Mouse (Mus musculus) frontal cortex, postnatal 25 days (tissue): ENCODE measurements around the gene Them5.

Experiments used
- DNase-seq, 2 experiments: peaks; one replicate each; pipeline ENCODE4 v3.0.0; 2022; ENCODE audit warnings: low spot score in 2 of 2

Gene Them5

GRCm38 (mm10) chr3:94341959-94342422 lies at the start of gene Them5:
TSS of gene Them5 (plus strand) at chr3:94342099.
- DNase-seq, result no peak

- DNase-seq, result no peak
Observed at GRCm38 (mm10) chr3:94305457-94305856, 36.4 kb upstream of the Them5 start.

- no peak for DNase-seq
Observed at GRCm38 (mm10) chr3:94306975-94307374, 34.9 kb upstream of the Them5 start.

GRCm38 (mm10) chr3:94309633-94310363 lies 32.1 kb upstream of the Them5 start, which contains the start of gene Them4:
TSS of gene Them4 (plus strand) at chr3:94310089.
- DNase-seq, result peak; percentile 77 to 78

- DNase-seq, result no peak
Observed at GRCm38 (mm10) chr3:94310491-94310890, 31.4 kb upstream of the Them5 start.

GRCm38 (mm10) chr3:94310911-94311310 lies 31.0 kb upstream of the Them5 start:
- no peak for DNase-seq

- DNase-seq, result no peak
Observed at GRCm38 (mm10) chr3:94311376-94311775, 30.5 kb upstream of the Them5 start.

- DNase-seq, result no peak
Observed at GRCm38 (mm10) chr3:94328681-94329080, 13.2 kb upstream of the Them5 start.

- DNase-seq, result no peak
Observed at GRCm38 (mm10) chr3:94334442-94334841, 7.5 kb upstream of the Them5 start.

GRCm38 (mm10) chr3:94338522-94338921 lies 3.4 kb upstream of the Them5 start:
- DNase-seq, result no peak

- no peak for DNase-seq
Observed at GRCm38 (mm10) chr3:94342552-94342951, 653 bp downstream of the Them5 start.

- DNase-seq, result no peak
Observed at GRCm38 (mm10) chr3:94344182-94344581, 2.3 kb downstream of the Them5 start.

GRCm38 (mm10) chr3:94344897-94345296 lies 3.0 kb downstream of the Them5 start:
- DNase-seq, result no peak

GRCm38 (mm10) chr3:94348146-94348545 lies 6.2 kb downstream of the Them5 start:
- DNase-seq, result no peak

- peak in 1 of 2 experiments; percentile 20 for DNase-seq
Observed at GRCm38 (mm10) chr3:94360812-94361211, 18.9 kb downstream of the Them5 start.

- DNase-seq, result no peak
Observed at GRCm38 (mm10) chr3:94362138-94362537, 20.2 kb downstream of the Them5 start, which contains the start of gene C2cd4d. TSS of gene C2cd4d (plus strand) at chr3:94362438.

- DNase-seq, result peak in 1 of 2 experiments; percentile 13
Observed at GRCm38 (mm10) chr3:94363291-94364153, 21.6 kb downstream of the Them5 start.

- no peak for DNase-seq
Observed at GRCm38 (mm10) chr3:94364154-94364526, 22.2 kb downstream of the Them5 start.

- peak; percentile 62 to 82 for DNase-seq
Observed at GRCm38 (mm10) chr3:94366761-94367160, 24.9 kb downstream of the Them5 start.

GRCm38 (mm10) chr3:94367511-94367910 lies 25.6 kb downstream of the Them5 start:
- no peak for DNase-seq

GRCm38 (mm10) chr3:94368631-94369030 lies 26.7 kb downstream of the Them5 start:
- no peak for DNase-seq

- DNase-seq, result no peak
Observed at GRCm38 (mm10) chr3:94369709-94370108, 27.8 kb downstream of the Them5 start.

GRCm38 (mm10) chr3:94371637-94372036 lies 29.7 kb downstream of the Them5 start:
- no peak for DNase-seq
